In the genomic region with DNA sequence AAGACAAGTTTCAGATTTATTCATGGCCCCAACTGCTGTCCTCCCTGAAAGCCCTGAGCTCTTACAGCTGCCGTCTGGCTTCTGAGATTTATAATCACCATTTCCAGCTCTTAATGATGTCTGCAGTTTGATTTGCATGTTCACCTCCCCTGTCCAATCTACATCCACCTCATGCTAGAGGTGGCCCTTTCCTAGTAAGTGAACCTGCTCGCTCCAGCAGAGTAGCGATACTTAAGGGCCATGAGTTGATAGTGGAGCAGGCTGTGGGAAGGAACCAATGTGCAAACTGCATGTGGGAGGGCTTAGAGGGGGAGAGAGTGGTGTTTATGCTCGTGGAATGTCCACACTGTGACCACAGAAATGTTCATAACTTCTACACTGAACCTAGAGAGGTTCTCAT, we compare ENCODE assay signal across 23 mouse cellular contexts. TPM values are rescaled to one million over a fixed set of nuclear protein-coding genes. Genes with fewer than 3 reads are reported as not detected.
DNase-seq lines count a peak whose midpoint lies in the region; ATAC-seq lines count a peak whose summit lies in the region.
"Had no signal": no experiment of that assay in that cellular context is flagged by ENCODE, and none has a peak within 500 bp of the region (broad histone marks: within the 10 kb centered on the region; RNA-seq: fewer than 3 reads in every experiment).

No protein-coding gene starts in this region.

- no peak overlapping the region for H3K4me3 ChIP-seq in kidney, embryonic 14.5 days (ENCODE audit: low read length)
- no peak overlapping the region for H3K4me3 ChIP-seq in kidney, embryonic 16.5 days (ENCODE audit: low read length)
- H3K4me3 ChIP-seq: embryonic facial prominence, embryonic 10.5 days; embryonic facial prominence, embryonic 12.5 days; forebrain, embryonic 13.5 days; forebrain, embryonic 15.5 days had no signal

- H3K36me3 ChIP-seq in kidney, embryonic 14.5 days (ENCODE audit: control insufficient read depth, insufficient read depth, low read length) = no peaks in the 10 kb centered on the region
- no peaks in the 10 kb centered on the region for H3K36me3 ChIP-seq in kidney, embryonic 16.5 days (ENCODE audit: insufficient read depth, low read length)
- H3K36me3 ChIP-seq: embryonic facial prominence, embryonic 10.5 days; embryonic facial prominence, embryonic 12.5 days; forebrain, embryonic 15.5 days; G1E had no signal

- WGBS in kidney, embryonic 14.5 days = 20% methylated on average over 4 of the region's 4 CpGs
- 22% methylated on average over 4 of the region's 4 CpGs for WGBS in kidney, embryonic 16.5 days

- no peak overlapping the region for H3K4me2 ChIP-seq in kidney, embryonic 14.5 days (replicated peaks; ENCODE audit: low read depth, low read length)
- no peak overlapping the region for H3K4me2 ChIP-seq in kidney, embryonic 16.5 days (replicated peaks; ENCODE audit: low read depth, low read length)
- H3K4me2 ChIP-seq: embryonic facial prominence, embryonic 12.5 days; forebrain, embryonic 13.5 days; forebrain, embryonic 15.5 days had no signal

- H3K27me3 ChIP-seq in kidney, embryonic 14.5 days (ENCODE audit: control insufficient read depth, insufficient read depth, low read length) = no peaks in the 10 kb centered on the region
- no peaks in the 10 kb centered on the region for H3K27me3 ChIP-seq in kidney, embryonic 16.5 days (ENCODE audit: insufficient read depth, low read length)
- H3K27me3 ChIP-seq: embryonic facial prominence, embryonic 12.5 days; forebrain, embryonic 13.5 days; forebrain, embryonic 15.5 days; Patski had no signal

- H3K9me3 ChIP-seq in kidney, embryonic 14.5 days (ENCODE audit: control insufficient read depth, low read length) = peaks cover 12% of the 10 kb centered on the region
- peaks cover 6% of the 10 kb centered on the region for H3K9me3 ChIP-seq in kidney, embryonic 16.5 days (ENCODE audit: low read length)
- H3K9me3 ChIP-seq: embryonic facial prominence, embryonic 10.5 days had no signal

- no peaks in the 10 kb centered on the region; the same call in 1 of the 2 replicates for H3K4me1 ChIP-seq in kidney, embryonic 14.5 days (ENCODE audit: control insufficient read depth, insufficient read depth, low read length)
- H3K4me1 ChIP-seq in kidney, embryonic 16.5 days (ENCODE audit: insufficient read depth, low read length) = peaks cover 8% of the 10 kb centered on the region; the same call in 1 of the 2 replicates
- H3K4me1 ChIP-seq: embryonic facial prominence, embryonic 12.5 days had no signal

- ATAC-seq in kidney, embryonic 14.5 days (ENCODE audit: low FRiP score, low TSS enrichment) = peak; percentile 69
- ATAC-seq in kidney, embryonic 16.5 days (ENCODE audit: low FRiP score, low TSS enrichment) = 0 out of 2 replicates have a peak, but pooled peaks have one; percentile 33
- ATAC-seq: activated CD4-positive, CD25-positive, alpha-beta regulatory T cell, adult 4 months; CD4-positive, CD25-positive, alpha-beta regulatory T cell, adult 4 months; forebrain, embryonic 13.5 days; forebrain, embryonic 15.5 days; Patski had no signal

- no peak overlapping the region for H3K9ac ChIP-seq in kidney, embryonic 14.5 days (ENCODE audit: low read depth, low read length)
- H3K9ac ChIP-seq in kidney, embryonic 16.5 days (replicated peaks; ENCODE audit: low read length) = no peak overlapping the region
- H3K9ac ChIP-seq: embryonic facial prominence, embryonic 12.5 days; forebrain, embryonic 13.5 days; forebrain, embryonic 15.5 days had no signal

- H3K27ac ChIP-seq in kidney, embryonic 14.5 days (ENCODE audit: low read depth, low read length) = peak overlapping the region; percentile 3; the same call in 1 of the 2 replicates
- no peak overlapping the region for H3K27ac ChIP-seq in kidney, embryonic 16.5 days (ENCODE audit: low read length)
- H3K27ac ChIP-seq: embryonic facial prominence, embryonic 10.5 days; embryonic facial prominence, embryonic 12.5 days; forebrain, embryonic 13.5 days; forebrain, embryonic 15.5 days had no signal

- DNase-seq in kidney, postnatal 25 days = no peak
- no peak for DNase-seq in kidney, postnatal 10 days
- peak; percentile 10 to 13 for DNase-seq in kidney, postnatal 4 days
- DNase-seq in kidney, adult 18-20 months = no peak
- DNase-seq: adrenal gland, adult 8-10 months; adrenal gland, postnatal 14 days; adrenal gland, postnatal 36 days; B cell, adult 2 months; cerebellum, adult 11-12 months; cerebellum, adult 2 months; cerebellum, adult 9-10 months; cerebellum, postnatal 10 days; cerebellum, postnatal 25 days had no signal

RNA-seq across cellular contexts. Expression of gene Fam78b, which starts 23.7 kb away (rescaled TPM):
- polyA plus RNA-seq in kidney, embryonic 14.5 days (2014; fragmentation: Nextera tagmentation; extraction: Ambion mirVana) = 0.74 and 1.2 TPM in 2 replicates
- polyA plus RNA-seq in kidney, embryonic 16.5 days (2015; fragmentation: Nextera tagmentation; extraction: Ambion mirVana) = 0.34 and 0.45 TPM in 2 replicates
- polyA plus RNA-seq: activated CD4-positive, CD25-positive, alpha-beta regulatory T cell, adult 4 months; G1E; Patski had no signal

Comparison
In these comparisons a context has a peak if more than half of its experiments do, and no peak if none do; other contexts are left out.
1. DNase-seq: peak in kidney, postnatal 4 days (2 of 2); none in kidney, postnatal 25 days (0 of 2), kidney, postnatal 10 days (single experiment) and kidney, adult 18-20 months (single experiment).